Mouse (Mus musculus) urinary bladder, postnatal 14 days (tissue): ENCODE data around the gene 2900026A02Rik.
A peak's percentile ranks its signal among the peaks of the same experiment; 100 is the strongest.
"Not testable (repeated sequence)": the region's sequence is repeated elsewhere in the genome, so short reads cannot be mapped to it uniquely, and the experiment has no call there.

Source experiments
- DNase-seq: peaks from one replicate; pipeline ENCODE4 v3.0.0; 2021; ENCODE audit warnings: low spot score

Gene 2900026A02Rik

GRCm38 (mm10) chr5:113120741-113121590, 100.1 kb downstream of the 2900026A02Rik start:
- no peak for DNase-seq

- DNase-seq: no peak
Measured at GRCm38 (mm10) chr5:113119861-113120465, 101.1 kb downstream of the 2900026A02Rik start.

DNA sequence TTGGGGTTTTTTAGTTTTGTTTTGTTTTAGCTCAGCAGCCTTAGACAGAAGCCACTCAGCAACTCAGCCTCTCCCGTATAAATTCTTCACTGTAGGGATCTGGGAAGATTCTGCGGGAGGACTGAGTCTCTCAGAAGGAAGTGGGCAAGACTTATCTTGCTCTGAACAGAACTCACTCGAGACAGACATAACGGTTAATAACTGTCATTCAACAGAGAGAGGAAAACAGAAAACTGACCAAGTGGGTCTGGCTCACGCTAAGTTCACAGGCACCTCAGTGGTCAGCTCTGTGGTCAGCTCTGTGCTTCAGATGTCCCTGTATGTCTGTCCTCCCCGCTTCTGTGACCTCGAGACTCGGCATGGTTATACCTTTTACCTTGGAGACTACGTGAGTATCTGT, 101.7 kb downstream of the 2900026A02Rik start:
- DNase-seq: no peak

- DNase-seq: peak; percentile 77
Measured at GRCm38 (mm10) chr5:113118695-113119094, 102.3 kb downstream of the 2900026A02Rik start.

- DNase-seq: no peak
Measured at GRCm38 (mm10) chr5:113117361-113117760, 103.7 kb downstream of the 2900026A02Rik start.

DNA sequence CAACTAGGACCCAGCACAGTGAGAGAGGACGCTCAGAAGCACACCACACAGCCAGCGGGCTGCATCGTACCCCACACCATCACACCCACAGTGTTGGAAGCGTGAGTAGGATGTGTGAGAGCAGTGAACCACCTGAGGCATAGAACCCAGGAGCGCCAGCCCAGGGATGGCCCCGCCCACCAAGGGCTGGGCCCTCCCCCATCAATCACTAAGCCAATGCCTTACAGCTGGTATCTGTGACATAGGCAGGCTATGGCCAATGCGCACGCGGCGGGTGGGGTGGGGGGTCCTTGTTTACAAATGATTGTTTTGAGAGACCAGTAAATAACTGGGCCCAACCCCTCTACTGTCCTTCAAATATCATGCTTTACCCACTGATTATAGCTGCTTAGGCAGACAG, 105.1 kb downstream of the 2900026A02Rik start:
- no peak for DNase-seq

GRCm38 (mm10) chr5:113114264-113115225, 106.5 kb downstream of the 2900026A02Rik start:
- DNase-seq: no peak

DNA sequence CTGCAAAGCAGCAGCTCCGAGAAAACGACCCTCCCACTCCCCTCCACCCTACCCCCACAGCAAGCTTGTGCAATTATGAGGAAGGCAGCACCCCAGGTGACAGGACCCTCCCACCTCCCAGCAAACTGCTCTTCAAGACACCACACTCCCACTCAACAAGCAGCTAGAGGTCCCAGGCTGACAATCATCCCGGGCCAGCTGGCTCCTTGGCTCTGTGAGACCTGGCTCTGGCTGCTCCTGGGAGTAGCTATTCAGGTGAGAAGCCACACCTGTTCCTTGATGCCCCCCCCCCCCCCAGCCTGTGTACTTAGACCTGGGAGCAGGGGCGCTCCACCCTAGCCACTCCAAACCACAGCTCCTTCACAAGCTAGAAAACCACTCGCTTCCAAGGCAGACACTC, 107.9 kb downstream of the 2900026A02Rik start:
- DNase-seq: no peak

DNA sequence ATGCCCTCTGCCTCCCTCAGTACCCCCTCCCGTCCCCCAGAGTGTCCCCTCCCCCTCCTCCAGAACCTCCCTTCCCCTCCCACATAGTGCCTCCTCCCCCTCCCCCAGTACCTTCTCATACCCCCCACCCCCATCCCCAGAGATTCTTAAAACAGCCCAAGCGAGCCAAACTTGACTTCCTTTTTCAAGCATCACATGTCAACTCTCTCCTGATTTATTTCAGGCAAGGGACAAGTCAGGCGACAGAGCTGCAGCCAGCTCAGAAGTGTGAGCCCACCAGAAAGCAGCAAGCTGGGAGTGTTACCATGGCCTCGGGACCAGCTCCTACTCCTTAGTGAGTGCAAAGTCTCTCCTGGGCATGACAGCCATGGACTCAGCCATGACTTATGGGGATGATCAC, 109.7 kb downstream of the 2900026A02Rik start:
- no peak for DNase-seq

DNA sequence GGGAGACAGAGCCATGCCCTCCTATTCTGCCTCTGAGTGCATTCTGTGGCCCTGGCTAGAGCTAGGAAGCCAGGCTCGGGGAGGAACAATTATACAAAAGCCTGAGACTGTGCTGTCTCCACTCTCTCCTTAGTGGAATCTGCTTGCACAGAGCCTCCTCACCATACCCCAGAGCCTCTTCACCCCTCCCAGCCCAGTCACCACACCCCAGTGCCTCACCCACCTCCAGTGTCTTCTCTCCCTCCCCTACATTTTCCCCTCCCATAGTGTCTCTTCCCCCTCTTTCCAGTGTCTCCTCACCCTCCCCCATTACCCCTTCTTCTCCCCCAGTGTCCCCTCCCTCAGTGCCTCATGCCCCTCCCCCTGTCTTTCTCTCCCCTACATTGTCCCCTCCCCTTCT, 110.1 kb downstream of the 2900026A02Rik start:
- no peak for DNase-seq

DNA sequence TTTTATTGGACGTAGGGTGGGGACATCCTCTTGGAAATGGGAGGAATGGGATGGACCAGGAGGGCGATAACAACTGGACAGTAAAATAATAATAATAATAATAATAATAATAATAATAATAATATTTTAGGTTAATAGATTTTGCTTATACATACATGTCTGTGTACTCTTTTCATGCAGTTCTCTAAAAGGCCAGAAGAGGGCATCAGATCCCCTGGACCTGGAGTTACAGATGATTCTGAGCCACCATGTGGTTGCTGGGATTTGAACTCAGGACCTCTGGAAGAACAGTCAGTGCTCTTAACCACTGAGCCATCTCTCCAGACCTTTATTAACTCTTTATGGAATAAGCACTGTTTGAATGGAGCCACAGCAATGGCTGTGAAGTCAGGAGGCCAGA, 111.4 kb downstream of the 2900026A02Rik start:
- DNase-seq: not testable (repeated sequence)

DNA sequence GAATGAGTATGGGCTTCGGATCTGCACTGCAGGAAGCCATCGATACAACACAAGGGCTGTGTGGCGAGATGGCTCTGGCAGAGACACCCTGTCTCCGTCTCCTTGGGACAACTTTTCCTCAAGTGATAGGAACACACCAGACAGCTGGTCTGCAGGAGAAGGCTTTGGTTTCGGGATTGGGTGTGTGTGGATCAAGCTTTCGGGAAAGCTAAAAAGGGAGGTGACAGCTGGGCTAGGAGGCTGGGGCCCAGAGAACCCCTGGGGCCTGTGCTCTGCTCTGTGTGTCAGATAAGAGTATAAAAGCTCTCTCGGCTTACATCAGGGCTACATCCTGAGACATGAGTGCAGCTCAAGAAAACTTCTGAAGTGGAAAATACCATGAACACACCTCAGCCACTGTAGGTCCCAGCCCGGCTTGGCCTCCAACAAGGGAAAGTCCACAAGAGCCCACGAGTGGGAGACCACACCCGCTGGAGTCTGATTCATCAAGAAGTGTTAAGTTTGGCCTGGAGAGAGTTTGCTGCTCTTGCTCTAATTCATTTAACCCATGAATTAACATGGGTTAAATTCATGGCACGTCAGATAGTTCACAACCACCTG, 112.8 kb downstream of the 2900026A02Rik start:
- no peak for DNase-seq

GRCm38 (mm10) chr5:113107709-113108108, 113.3 kb downstream of the 2900026A02Rik start:
- peak; percentile 35 for DNase-seq

GRCm38 (mm10) chr5:113106594-113106993, 114.4 kb downstream of the 2900026A02Rik start:
- no peak for DNase-seq

- no peak for DNase-seq
Measured at GRCm38 (mm10) chr5:113105481-113105880, 115.6 kb downstream of the 2900026A02Rik start.

- DNase-seq: no peak
Measured at GRCm38 (mm10) chr5:113105035-113105434, 116.0 kb downstream of the 2900026A02Rik start.

GRCm38 (mm10) chr5:113102455-113102854, 118.6 kb downstream of the 2900026A02Rik start:
- DNase-seq: no peak

DNA sequence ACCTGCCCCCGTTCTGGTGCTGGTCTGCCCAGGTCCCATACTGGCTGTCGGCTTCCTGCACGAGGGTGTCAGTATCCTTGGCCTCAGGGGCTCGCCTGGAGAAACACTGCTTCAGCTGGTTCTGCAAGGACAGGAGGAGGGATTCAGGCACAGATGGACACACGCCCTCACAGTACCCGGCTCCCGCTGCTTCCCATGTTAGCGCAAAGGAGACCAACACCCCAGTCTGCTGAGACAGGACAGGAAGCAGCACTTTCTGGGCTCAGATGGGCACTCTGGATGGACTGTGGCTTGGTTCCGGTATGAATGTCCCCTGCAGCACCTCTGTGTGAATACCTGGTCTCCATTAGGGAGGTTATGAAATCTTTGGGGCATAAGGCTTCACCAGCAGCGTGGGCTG, 119.6 kb downstream of the 2900026A02Rik start:
- no peak for DNase-seq

- no peak for DNase-seq
Measured at GRCm38 (mm10) chr5:113100422-113100821, 120.6 kb downstream of the 2900026A02Rik start.

- DNase-seq: peak; percentile 92
Measured at GRCm38 (mm10) chr5:113099546-113099945, 121.5 kb downstream of the 2900026A02Rik start.

GRCm38 (mm10) chr5:113097551-113097950, 123.5 kb downstream of the 2900026A02Rik start:
- DNase-seq: no peak

DNA sequence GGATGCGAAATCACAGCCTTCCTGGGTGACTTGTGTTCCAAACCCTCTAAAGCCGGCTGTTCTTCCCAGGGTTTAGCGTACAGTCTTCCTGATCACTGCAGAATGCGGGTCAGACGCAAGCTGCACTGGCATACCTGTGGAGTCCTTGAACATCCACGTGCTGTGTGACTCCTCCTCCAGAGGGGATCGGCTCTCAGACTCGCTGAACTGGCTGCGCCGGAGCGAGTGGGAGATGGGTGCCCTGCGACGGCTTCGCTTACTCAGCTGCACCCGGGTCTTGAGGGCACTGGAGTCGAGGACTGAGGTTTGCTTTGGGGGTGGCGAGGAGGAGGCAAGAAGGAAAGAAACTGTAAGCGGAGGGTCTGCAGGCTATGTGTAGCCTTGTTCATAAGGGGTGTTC, 125.6 kb downstream of the 2900026A02Rik start:
- peak; percentile 62 for DNase-seq
